Mouse (Mus musculus) MEL (cell line): ENCODE data around the gene Ndufv1. TPM values are rescaled to one million over a fixed set of nuclear protein-coding genes. Genes with fewer than 3 reads are reported as not detected.

Experiments used
- DNase-seq: peaks from one replicate; pipeline ENCODE4 v3.0.0; 2011; ENCODE audit warnings: low read depth, low spot score
- H3K27ac ChIP-seq: 2 replicates; pipeline ENCODE4 v1.5.1; 2012; ENCODE audit warnings: low read depth, mild to moderate bottlenecking, control low read depth, low read length, moderate library complexity; ENCODE audit not compliant: control insufficient read depth
- H3K27me3 ChIP-seq, 2 experiments: fragments of 150-350 bp in 1 of 2; sonication (generic) in 1 of 2; 2 replicates each; pipeline ENCODE4 v1.6.1; 2012; ENCODE audit warnings: low read length in 2 of 2, mild to moderate bottlenecking in 2 of 2, improper control_type of control experiment in 1 of 2, moderate library complexity in 1 of 2; ENCODE audit not compliant: insufficient read depth in 2 of 2, control insufficient read depth in 1 of 2
- H3K36me3 ChIP-seq, 2 experiments: 2 replicates each; pipeline ENCODE4 v1.6.1; 2012 to 2014; ENCODE audit warnings: low read length in 2 of 2, improper control_type of control experiment in 1 of 2, inconsistent platforms in 1 of 2, mild to moderate bottlenecking in 1 of 2; ENCODE audit not compliant: insufficient read depth in 2 of 2, control insufficient read depth in 1 of 2
- H3K4me1 ChIP-seq, 2 experiments: fragments of 150-350 bp in 1 of 2; sonication (generic) in 1 of 2; 2 replicates each; pipeline ENCODE4 v1.6.1; 2012; ENCODE audit warnings: low read length in 2 of 2, improper control_type of control experiment in 1 of 2, mild to moderate bottlenecking in 1 of 2; ENCODE audit not compliant: insufficient read depth in 2 of 2, control insufficient read depth in 1 of 2
- H3K4me3 ChIP-seq, 2 experiments: fragments of 150-350 bp in 1 of 2; sonication (generic) in 1 of 2; 2 replicates each; pipeline ENCODE4 v1.5.1; 2012; ENCODE audit warnings: low read depth in 2 of 2, low read length in 2 of 2, mild to moderate bottlenecking in 2 of 2, moderate library complexity in 2 of 2, control low read depth in 1 of 2, improper control_type of control experiment in 1 of 2; ENCODE audit not compliant: control insufficient read depth in 1 of 2, insufficient read depth in 1 of 2
- H3K79me2 ChIP-seq: 2 replicates; pipeline ENCODE4 v1.6.1; 2012; ENCODE audit warnings: mild to moderate bottlenecking, low read length, moderate library complexity; ENCODE audit not compliant: control insufficient read depth, poor library complexity, insufficient read depth
- H3K9ac ChIP-seq: 2 replicates; pipeline ENCODE4 v1.6.1; 2012; ENCODE audit warnings: low read depth, mild to moderate bottlenecking, control low read depth, low read length, moderate library complexity; ENCODE audit not compliant: control insufficient read depth, poor library complexity, severe bottlenecking
- H3K9me3 ChIP-seq: fragments of 150-350 bp; sonication (generic); replicated peaks from 2 replicates; pipeline ENCODE4 v1.6.1; 2012; ENCODE audit warnings: mild to moderate bottlenecking, low read length, improper control_type of control experiment, moderate library complexity; ENCODE audit not compliant: insufficient read depth
- BHLHE40 ChIP-seq: IDR thresholded peaks from 2 replicates; pipeline ENCODE4 v1.6.1; 2012; ENCODE audit warnings: low read depth, mild to moderate bottlenecking, inconsistent platforms, low read length, improper control_type of control experiment, borderline replicate concordance
- CHD1 ChIP-seq: IDR thresholded peaks from 2 replicates; pipeline ENCODE4 v1.6.1; 2012; ENCODE audit warnings: low read depth, mild to moderate bottlenecking, inconsistent platforms, low read length, improper control_type of control experiment
- CTCF ChIP-seq, 3 experiments: IDR thresholded peaks in 2 of 3; conservative IDR thresholded peaks in 1 of 3; 2 replicates each; pipeline ENCODE4 v1.5.1; 2011 to 2012; ENCODE audit warnings: low read length in 3 of 3, low read depth in 2 of 3, mild to moderate bottlenecking in 2 of 3, improper control_type of control experiment in 1 of 3, inconsistent platforms in 1 of 3, mixed read lengths in 1 of 3, moderate library complexity in 1 of 3; ENCODE audit not compliant: control insufficient read depth in 1 of 3, insufficient read depth in 1 of 3, poor library complexity in 1 of 3, severe bottlenecking in 1 of 3
- GABPA ChIP-seq: IDR thresholded peaks from 2 replicates; pipeline ENCODE4 v1.6.1; 2012; ENCODE audit warnings: low read depth, mild to moderate bottlenecking, inconsistent platforms, low read length, improper control_type of control experiment, moderate library complexity
- JUND ChIP-seq: IDR thresholded peaks from 2 replicates; pipeline ENCODE4 v1.6.1; 2011; ENCODE audit warnings: low read depth, mild to moderate bottlenecking, improper control_type of control experiment, low read length
- MAX ChIP-seq: IDR thresholded peaks from 2 replicates; pipeline ENCODE4 v1.6.1; 2011; ENCODE audit warnings: low read length, improper control_type of control experiment
- MAZ ChIP-seq: IDR thresholded peaks from 2 replicates; pipeline ENCODE4 v1.6.1; 2012; ENCODE audit warnings: low read depth, mild to moderate bottlenecking, inconsistent platforms, low read length, improper control_type of control experiment
- MXI1 ChIP-seq: IDR thresholded peaks from 2 replicates; pipeline ENCODE4 v1.6.1; 2011; ENCODE audit warnings: mild to moderate bottlenecking, low read depth, low read length, improper control_type of control experiment
- MYB ChIP-seq: IDR thresholded peaks from 2 replicates; pipeline ENCODE4 v1.6.1; 2011; ENCODE audit warnings: mild to moderate bottlenecking, low read depth, low read length, improper control_type of control experiment
- POLR2A ChIP-seq, 2 experiments: IDR thresholded peaks; 2 replicates each; pipeline ENCODE4 v1.6.1; 2011 to 2012; ENCODE audit warnings: low read length in 2 of 2, mild to moderate bottlenecking in 2 of 2, control low read depth in 1 of 2, improper control_type of control experiment in 1 of 2, low read depth in 1 of 2, moderate library complexity in 1 of 2; ENCODE audit not compliant: control insufficient read depth in 1 of 2, insufficient read depth in 1 of 2, poor library complexity in 1 of 2
- POLR2AphosphoS5 ChIP-seq: IDR thresholded peaks from 2 replicates; pipeline ENCODE4 v1.6.1; 2012; ENCODE audit warnings: low read depth, borderline replicate concordance, mild to moderate bottlenecking, inconsistent platforms, low read length, moderate library complexity, mixed read lengths
- RCOR1 ChIP-seq: IDR thresholded peaks from 2 replicates; pipeline ENCODE4 v1.6.1; 2012; ENCODE audit warnings: low read depth, mild to moderate bottlenecking, inconsistent platforms, low read length, improper control_type of control experiment
- SMC3 ChIP-seq: IDR thresholded peaks from 2 replicates; pipeline ENCODE4 v1.6.1; 2011; ENCODE audit warnings: low read depth, low read length, improper control_type of control experiment
- TBP ChIP-seq: IDR thresholded peaks from 2 replicates; pipeline ENCODE4 v1.8.0; 2011; ENCODE audit warnings: low read depth, low read length, improper control_type of control experiment
- USF2 ChIP-seq, 2 experiments: IDR thresholded peaks; 2 replicates each; pipeline ENCODE4 v1.6.1; 2011 to 2012; ENCODE audit warnings: improper control_type of control experiment in 2 of 2, low read length in 2 of 2, borderline replicate concordance in 1 of 2, inconsistent platforms in 1 of 2, low read depth in 1 of 2, mild to moderate bottlenecking in 1 of 2; ENCODE audit not compliant: insufficient read depth in 1 of 2
- ZMIZ1 ChIP-seq: IDR thresholded peaks from 2 replicates; pipeline ENCODE4 v1.6.1; 2012; ENCODE audit warnings: low read depth, mild to moderate bottlenecking, inconsistent platforms, low read length, improper control_type of control experiment, moderate library complexity
- polyA plus RNA-seq, 2 experiments: library from polyadenylated mRNA; stranded (reverse) in 1 of 2; unstranded in 1 of 2; fragments of >175 nt in 1 of 2; fragments of >200 nt in 1 of 2; gene quantifications; 2 replicates each; pipeline versions ENCODE4 v1.2.1 to v1.2.4; 2012; ENCODE audit warnings: low replicate concordance in 2 of 2, low read depth in 1 of 2; ENCODE audit not compliant: insufficient read length in 2 of 2, insufficient read depth in 1 of 2, missing spikeins in 1 of 2
- total RNA-seq: library from RNA; depleted of rRNA; stranded (reverse); fragments of 300-350 nt; gene quantifications from 2 replicates; pipeline ENCODE4 v1.2.3, GENCODE M21; 2012

The Ndufv1 gene
- total and polyA plus RNA-seq, 3 experiments: 218 to 267 TPM; not detected in 1

DNA sequence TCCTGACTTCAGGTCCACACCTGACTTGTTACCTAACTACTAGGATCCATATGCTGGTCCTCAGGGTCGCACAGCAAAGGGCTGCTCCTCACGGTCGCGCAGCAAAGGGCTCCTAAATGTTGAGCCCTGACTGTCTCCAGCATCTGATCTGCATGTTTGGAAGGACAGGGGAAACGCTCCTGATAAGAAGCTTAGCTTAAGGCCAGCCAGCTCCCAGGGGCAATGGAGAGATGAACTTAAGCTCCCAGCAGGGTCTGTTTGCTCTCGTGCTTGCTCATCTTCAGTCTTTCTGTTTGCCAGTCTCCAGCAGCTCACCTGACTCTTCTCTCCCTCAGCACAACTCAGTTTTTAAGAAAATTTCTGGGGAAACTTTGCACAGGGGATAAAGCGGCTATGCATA, 20.1 kb upstream of the Ndufv1 start:
- H3K27me3 ChIP-seq: no peaks in the 10 kb centered on the region
- no peak overlapping the region for H3K9ac ChIP-seq
- H3K9me3 ChIP-seq: no peaks in the 10 kb centered on the region
- no peak overlapping the region for H3K27ac ChIP-seq
- TF ChIP-seq CTCF (IDR thresholded peaks at IDR 0.05 in 2 of 3, conservative IDR thresholded peaks at IDR 0.05 in 1 of 3; ENCODE audit: control insufficient read depth in 1 of 3, insufficient read depth in 1 of 3, low read depth in 2 of 3, low read length in 3 of 3, poor library complexity in 1 of 3, severe bottlenecking in 1 of 3): no peak
- no peak for TF ChIP-seq SMC3
- TF ChIP-seq BHLHE40: no peak
- H3K79me2 ChIP-seq: peaks cover 4% of the 10 kb centered on the region
- no peak for DNase-seq
- peaks cover 0 to 8% of the 10 kb centered on the region in 2 experiments; a peak in 2 of 4 replicates for H3K4me1 ChIP-seq
- peaks cover 0 to 2% of the 10 kb centered on the region in 2 experiments; a peak in 1 of 4 replicates for H3K36me3 ChIP-seq
- no peak overlapping the region for H3K4me3 ChIP-seq

GRCm38 (mm10) chr19:4027576-4027975, 15.0 kb upstream of the Ndufv1 start:
- no peak overlapping the region for H3K27ac ChIP-seq
- H3K4me3 ChIP-seq: no peak overlapping the region
- H3K4me1 ChIP-seq: no peaks in the 10 kb centered on the region
- H3K36me3 ChIP-seq: no peaks in the 10 kb centered on the region
- TF ChIP-seq MAZ: no peak
- no peak for TF ChIP-seq GABPA
- TF ChIP-seq MAX: no peak
- no peak for TF ChIP-seq TBP
- TF ChIP-seq JUND: no peak
- no peak for TF ChIP-seq POLR2AphosphoS5
- no peak for TF ChIP-seq USF2 (IDR thresholded peaks at IDR 0.05; ENCODE audit: borderline replicate concordance in 1 of 2, insufficient read depth in 1 of 2, low read depth in 1 of 2, low read length in 2 of 2)
- TF ChIP-seq CHD1: no peak
- no peak for TF ChIP-seq MXI1
- TF ChIP-seq MYB: no peak
- TF ChIP-seq RCOR1: no peak
- no peak for TF ChIP-seq POLR2A (IDR thresholded peaks at IDR 0.05; ENCODE audit: control insufficient read depth in 1 of 2, insufficient read depth in 1 of 2, low read depth in 1 of 2, low read length in 2 of 2, poor library complexity in 1 of 2)
- TF ChIP-seq CTCF (IDR thresholded peaks at IDR 0.05 in 2 of 3, conservative IDR thresholded peaks at IDR 0.05 in 1 of 3; ENCODE audit: control insufficient read depth in 1 of 3, insufficient read depth in 1 of 3, low read depth in 2 of 3, low read length in 3 of 3, poor library complexity in 1 of 3, severe bottlenecking in 1 of 3): no peak
- no peak for TF ChIP-seq ZMIZ1
- TF ChIP-seq, all 39 proteins: peak for 0
- no peak for DNase-seq
- no peak overlapping the region for H3K9ac ChIP-seq
- H3K27me3 ChIP-seq: no peaks in the 10 kb centered on the region
- H3K9me3 ChIP-seq: no peaks in the 10 kb centered on the region
- no peaks in the 10 kb centered on the region for H3K79me2 ChIP-seq
